Mouse (Mus musculus): ENCODE measurements at regions not wholly inside any gene's neighbourhood (a gene's known extent, or its start where the extent isn't known, plus 50 kb on each side); places are given as distances from the start of the nearest gene placed in this dataset.
A peak's percentile ranks its signal among the peaks of the same experiment; 100 is the strongest.

- peak overlapping the region; percentile 32 for H3K4me2 ChIP-seq
- no peak overlapping the region for H3K27ac ChIP-seq (ENCODE audit: low read depth, low read length)
- H3K4me1 ChIP-seq (replicated peaks; ENCODE audit: control insufficient read depth, insufficient read depth, low read length) = peaks cover 14% of the 10 kb centered on the region
- ATAC-seq (replicated peaks; ENCODE audit: low FRiP score) (peak; percentile 69), DNase-seq (ENCODE audit: low spot score) (no peak)
- H3K27me3 ChIP-seq (replicated peaks; ENCODE audit: control insufficient read depth, insufficient read depth, low read length) = peaks cover 8% of the 10 kb centered on the region; the same call in 1 of the 2 replicates
- no peaks in the 10 kb centered on the region for H3K36me3 ChIP-seq (ENCODE audit: control insufficient read depth, insufficient read depth, low read length)
- WGBS = 52% methylated on average over 5 of the region's 5 CpGs
- H3K9me3 ChIP-seq (ENCODE audit: control insufficient read depth, low read length) = no peaks in the 10 kb centered on the region
- no peak overlapping the region for H3K4me3 ChIP-seq (ENCODE audit: low read depth, low read length)
- H3K9ac ChIP-seq (ENCODE audit: low read depth, low read length) = no peak overlapping the region
These were observed 266.2 kb downstream of the Cyp26b1 start for GRCm38 (mm10) chr6:84327306-84328029.

- DNase-seq (ENCODE audit: low spot score) = no peak
- WGBS = 61% methylated on average over 5 of the region's 5 CpGs
- Histone ChIP-seq H3K9ac (ENCODE audit: low read depth, low read length) (no peak overlapping the region), H3K4me2 (no peak overlapping the region), H3K27ac (ENCODE audit: low read depth, low read length) (no peak overlapping the region), H3K4me1 (replicated peaks; ENCODE audit: control insufficient read depth, insufficient read depth, low read length) (peaks cover 14% of the 10 kb centered on the region), H3K27me3 (replicated peaks; ENCODE audit: control insufficient read depth, insufficient read depth, low read length) (peaks cover 10% of the 10 kb centered on the region; the same call in 1 of the 2 replicates), H3K36me3 (ENCODE audit: control insufficient read depth, insufficient read depth, low read length) (no peaks in the 10 kb centered on the region), H3K9me3 (ENCODE audit: control insufficient read depth, low read length) (no peaks in the 10 kb centered on the region), H3K4me3 (ENCODE audit: low read depth, low read length) (no peak overlapping the region)
- ATAC-seq (replicated peaks; ENCODE audit: low FRiP score) = no peak
These were observed 268.2 kb downstream of the Cyp26b1 start for GRCm38 (mm10) chr6:84325384-84326114.

- no peaks in the 10 kb centered on the region for H3K36me3 ChIP-seq (ENCODE audit: control insufficient read depth, insufficient read depth, low read length)
- H3K4me1 ChIP-seq (replicated peaks; ENCODE audit: control insufficient read depth, insufficient read depth, low read length) = peaks cover 14% of the 10 kb centered on the region
- H3K9me3 ChIP-seq (ENCODE audit: control insufficient read depth, low read length) = no peaks in the 10 kb centered on the region
- 0 out of 2 replicates have a peak, but pooled peaks cover 5% of the 10 kb centered on the region for H3K27me3 ChIP-seq (replicated peaks; ENCODE audit: control insufficient read depth, insufficient read depth, low read length)
- no peak overlapping the region for H3K27ac ChIP-seq (ENCODE audit: low read depth, low read length)
- DNase-seq (ENCODE audit: low spot score) (no peak), ATAC-seq (replicated peaks; ENCODE audit: low FRiP score) (no peak)
- H3K9ac ChIP-seq (ENCODE audit: low read depth, low read length) = no peak overlapping the region
- WGBS = 83% methylated on average over 4 of the region's 4 CpGs
- no peak overlapping the region for H3K4me2 ChIP-seq
- H3K4me3 ChIP-seq (ENCODE audit: low read depth, low read length) = no peak overlapping the region
These were observed 269.5 kb downstream of the Cyp26b1 start for GRCm38 (mm10) chr6:84324185-84324584.

- Histone ChIP-seq H3K4me3 (ENCODE audit: low read depth, low read length) (no peak overlapping the region), H3K4me2 (no peak overlapping the region), H3K4me1 (replicated peaks; ENCODE audit: control insufficient read depth, insufficient read depth, low read length) (peaks cover 5% of the 10 kb centered on the region; the same call in 1 of the 2 replicates), H3K36me3 (ENCODE audit: control insufficient read depth, insufficient read depth, low read length) (no peaks in the 10 kb centered on the region), H3K9ac (ENCODE audit: low read depth, low read length) (no peak overlapping the region), H3K9me3 (ENCODE audit: control insufficient read depth, low read length) (no peaks in the 10 kb centered on the region), H3K27ac (ENCODE audit: low read depth, low read length) (no peak overlapping the region), H3K27me3 (replicated peaks; ENCODE audit: control insufficient read depth, insufficient read depth, low read length) (0 out of 2 replicates have a peak, but pooled peaks cover 9% of the 10 kb centered on the region)
- WGBS = 77% methylated on average over 4 of the region's 4 CpGs
- ATAC-seq (replicated peaks; ENCODE audit: low FRiP score) (no peak), DNase-seq (ENCODE audit: low spot score) (no peak)
These were observed 271.2 kb downstream of the Cyp26b1 start for GRCm38 (mm10) chr6:84322528-84322927.

DNA sequence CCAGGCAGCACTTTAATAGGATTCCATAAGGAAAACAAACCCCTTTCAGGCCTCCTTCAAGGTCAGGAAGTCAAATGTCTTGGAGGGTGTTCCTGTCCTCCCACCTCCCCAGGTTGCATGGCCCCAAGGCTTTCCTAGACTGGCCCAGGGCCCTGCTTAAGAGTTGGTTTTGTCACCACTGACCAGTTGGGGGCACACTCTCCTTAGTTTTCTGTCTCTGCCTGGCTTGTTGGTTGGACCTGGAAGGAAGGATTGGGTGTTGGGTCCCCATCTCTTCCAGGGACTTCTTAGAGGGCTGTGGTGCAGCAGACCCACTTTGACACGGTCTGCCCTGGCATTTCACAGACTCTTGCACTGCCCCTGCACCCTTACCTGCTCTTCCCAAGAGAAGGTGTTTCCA, 273.1 kb downstream of the Cyp26b1 start:
- no peak overlapping the region for H3K4me3 ChIP-seq (ENCODE audit: low read depth, low read length)
- H3K4me1 ChIP-seq (replicated peaks; ENCODE audit: control insufficient read depth, insufficient read depth, low read length) = no peaks in the 10 kb centered on the region
- DNase-seq (ENCODE audit: low spot score) (no peak), ATAC-seq (replicated peaks; ENCODE audit: low FRiP score) (no peak)
- H3K9me3 ChIP-seq (ENCODE audit: control insufficient read depth, low read length) = no peaks in the 10 kb centered on the region
- WGBS = 56% methylated on average over 1 of the region's 1 CpGs
- H3K27ac ChIP-seq (ENCODE audit: low read depth, low read length) = no peak overlapping the region
- no peak overlapping the region for H3K4me2 ChIP-seq
- 0 out of 2 replicates have a peak, but pooled peaks cover 8% of the 10 kb centered on the region for H3K27me3 ChIP-seq (replicated peaks; ENCODE audit: control insufficient read depth, insufficient read depth, low read length)
- H3K9ac ChIP-seq (ENCODE audit: low read depth, low read length) = no peak overlapping the region
- H3K36me3 ChIP-seq (ENCODE audit: control insufficient read depth, insufficient read depth, low read length) = no peaks in the 10 kb centered on the region

DNA sequence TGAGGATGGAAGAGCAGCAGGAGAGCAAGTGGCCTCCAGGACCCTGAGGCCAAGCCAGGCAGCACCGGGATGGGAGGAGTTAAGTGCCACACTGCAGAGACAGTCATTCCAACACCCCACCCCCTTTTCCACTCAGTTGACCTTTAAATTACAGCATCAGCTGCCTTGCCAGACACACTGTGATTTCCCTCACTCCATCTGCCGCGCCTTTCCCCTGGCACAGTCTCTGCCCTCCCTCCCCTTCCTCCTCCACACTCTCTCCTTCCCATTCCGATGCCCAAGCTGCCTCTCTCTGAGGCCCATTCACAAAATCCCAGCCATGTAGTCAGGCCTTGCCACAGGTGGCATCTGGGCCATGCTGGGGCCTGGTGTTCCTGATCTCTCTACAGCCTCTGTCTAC, 274.9 kb downstream of the Cyp26b1 start:
- ATAC-seq (replicated peaks; ENCODE audit: low FRiP score) = no peak
- Histone ChIP-seq H3K9ac (ENCODE audit: low read depth, low read length) (no peak overlapping the region), H3K4me2 (no peak overlapping the region), H3K36me3 (ENCODE audit: control insufficient read depth, insufficient read depth, low read length) (no peaks in the 10 kb centered on the region), H3K9me3 (ENCODE audit: control insufficient read depth, low read length) (no peaks in the 10 kb centered on the region), H3K27ac (ENCODE audit: low read depth, low read length) (no peak overlapping the region), H3K27me3 (replicated peaks; ENCODE audit: control insufficient read depth, insufficient read depth, low read length) (0 out of 2 replicates have a peak, but pooled peaks cover 7% of the 10 kb centered on the region), H3K4me1 (replicated peaks; ENCODE audit: control insufficient read depth, insufficient read depth, low read length) (no peaks in the 10 kb centered on the region), H3K4me3 (ENCODE audit: low read depth, low read length) (no peak overlapping the region)
- no peak for DNase-seq (ENCODE audit: low spot score)
- 44% methylated on average over 4 of the region's 4 CpGs for WGBS

- Histone ChIP-seq H3K4me2 (no peak overlapping the region), H3K27me3 (replicated peaks; ENCODE audit: control insufficient read depth, insufficient read depth, low read length) (0 out of 2 replicates have a peak, but pooled peaks cover 5% of the 10 kb centered on the region), H3K36me3 (ENCODE audit: control insufficient read depth, insufficient read depth, low read length) (no peaks in the 10 kb centered on the region), H3K27ac (ENCODE audit: low read depth, low read length) (no peak overlapping the region), H3K9me3 (ENCODE audit: control insufficient read depth, low read length) (no peaks in the 10 kb centered on the region), H3K4me1 (replicated peaks; ENCODE audit: control insufficient read depth, insufficient read depth, low read length) (no peaks in the 10 kb centered on the region), H3K9ac (ENCODE audit: low read depth, low read length) (no peak overlapping the region), H3K4me3 (ENCODE audit: low read depth, low read length) (no peak overlapping the region)
- ATAC-seq (replicated peaks; ENCODE audit: low FRiP score) (no peak), DNase-seq (ENCODE audit: low spot score) (no peak)
- 56% methylated on average over 1 of the region's 1 CpGs for WGBS
These were observed 276.7 kb downstream of the Cyp26b1 start for GRCm38 (mm10) chr6:84317026-84317425.

DNA sequence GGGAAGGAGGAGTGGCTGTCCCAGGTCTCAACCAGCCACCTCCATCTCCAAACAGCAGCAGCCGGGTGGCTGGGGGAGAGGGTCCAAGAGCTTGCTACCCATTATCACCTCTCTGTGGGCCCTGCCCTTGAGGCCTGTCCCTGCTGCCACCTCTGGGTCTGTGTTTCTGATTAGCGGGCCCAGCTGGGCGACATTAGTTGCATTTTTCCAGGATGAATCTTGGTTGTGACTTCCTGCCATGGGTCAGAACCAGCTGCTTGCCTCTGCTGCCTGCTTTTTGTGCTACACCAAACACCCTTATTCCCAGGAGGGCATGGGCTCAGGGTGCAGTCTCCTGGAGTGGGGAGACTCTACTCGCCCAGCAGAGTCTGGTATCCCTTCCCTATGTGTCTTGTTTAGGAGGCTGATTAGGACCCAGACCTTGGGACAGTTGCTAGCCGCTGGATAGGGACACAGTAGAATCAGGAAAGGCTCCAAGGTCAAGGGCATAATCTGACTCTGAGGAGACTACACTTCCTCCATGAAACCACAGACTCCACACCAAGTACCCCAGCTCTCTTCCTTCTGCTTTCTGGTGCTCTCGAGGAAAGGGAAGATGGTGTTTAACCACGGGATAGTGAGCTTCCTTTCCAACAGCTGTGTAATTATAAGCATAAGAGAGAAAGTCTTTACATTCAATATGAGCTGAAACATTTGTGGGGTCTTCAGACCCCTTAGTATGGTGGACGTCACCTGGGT, 278.4 kb downstream of the Cyp26b1 start:
- Histone ChIP-seq H3K4me1 (replicated peaks; ENCODE audit: control insufficient read depth, insufficient read depth, low read length) (no peaks in the 10 kb centered on the region; the same call in 1 of the 2 replicates), H3K27ac (ENCODE audit: low read depth, low read length) (no peak overlapping the region), H3K4me3 (ENCODE audit: low read depth, low read length) (no peak overlapping the region), H3K4me2 (no peak overlapping the region), H3K36me3 (ENCODE audit: control insufficient read depth, insufficient read depth, low read length) (no peaks in the 10 kb centered on the region), H3K9ac (ENCODE audit: low read depth, low read length) (no peak overlapping the region), H3K9me3 (ENCODE audit: control insufficient read depth, low read length) (no peaks in the 10 kb centered on the region), H3K27me3 (replicated peaks; ENCODE audit: control insufficient read depth, insufficient read depth, low read length) (0 out of 2 replicates have a peak, but pooled peaks cover 9% of the 10 kb centered on the region)
- 36% methylated on average over 8 of the region's 8 CpGs for WGBS
- no peak for DNase-seq (ENCODE audit: low spot score)
- ATAC-seq (replicated peaks; ENCODE audit: low FRiP score) = no peak
